Mouse (Mus musculus) gastrocnemius, adult 2 months (tissue): ENCODE results near the gene Gm11487. TPM values are rescaled to one million over a fixed set of nuclear protein-coding genes. Genes with fewer than 3 reads are reported as not detected.
"Not testable (repeated sequence)": the region's sequence is repeated elsewhere in the genome, so short reads cannot be mapped to it uniquely, and the experiment has no call there.

Experiments used
- DNase-seq: peaks from one replicate; pipeline ENCODE4 v3.0.0; 2022
- H3K27ac ChIP-seq: fragments of 200-600 bp; 2 replicates; pipeline ENCODE4 v1.8.1; 2022; ENCODE audit warnings: mild to moderate bottlenecking
- H3K4me3 ChIP-seq: fragments of 200-600 bp; 2 replicates; pipeline ENCODE4 v1.8.1; 2022; ENCODE audit warnings: mild to moderate bottlenecking, moderate library complexity
- CTCF ChIP-seq: fragments of 200-600 bp; IDR thresholded peaks from 2 replicates; pipeline ENCODE4 v1.8.1; 2022; ENCODE audit warnings: antibody characterized with exemption, mild to moderate bottlenecking, moderate library complexity
- intact Hi-C: fragments of 180-260 bp; cut with DNase I; formaldehyde crosslinking; loops from one replicate; pipeline ENCODE4 v1.15.1; 2025
- long read RNA-seq, 2 experiments: library from polyadenylated mRNA; stranded (forward); transcript quantifications; one replicate each; pipeline ENCODE4 v2.0.0; 2021
- total RNA-seq, 2 experiments: library from RNA; stranded (reverse); gene quantifications; 2 replicates each; pipeline ENCODE4 v1.2.3; 2021

Gene Gm11487
- total RNA-seq, result not detected
- long read RNA-seq, experiment 1, result 0 reads
- long read RNA-seq, experiment 2, result 0 reads

DNA sequence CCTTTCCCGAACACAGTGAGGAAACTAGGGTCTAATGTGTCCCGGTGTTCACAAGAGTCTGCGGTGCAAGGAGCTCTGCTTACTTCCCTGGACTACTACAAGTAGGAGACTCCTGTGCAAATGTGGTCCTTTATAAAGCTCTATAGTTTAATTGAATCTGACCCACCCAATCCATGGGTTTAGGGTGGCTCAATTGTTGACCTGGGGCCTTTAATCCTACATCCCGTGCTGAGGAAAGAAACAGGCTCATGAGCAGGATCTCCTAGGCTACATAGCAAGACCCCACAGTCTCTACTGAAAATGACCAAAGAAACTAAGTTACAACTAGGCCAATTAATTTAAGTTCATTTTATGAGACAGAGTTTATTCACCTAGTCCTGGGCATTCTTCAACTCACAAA, at the start of gene Gm11487:
Gene Gm11487, minus strand, starts transcription at position 101 of the 400 bp plus-strand sequence.
- H3K4me3 ChIP-seq, H3K27ac ChIP-seq, intact Hi-C loops, DNase-seq: not testable (repeated sequence)

GRCm38 (mm10) chr4:73444715-73445114, 39.8 kb upstream of the Gm11487 start:
- peak; percentile 22; the same call in 1 of the 2 replicates for TF ChIP-seq CTCF
- Histone ChIP-seq H3K4me3 (no peak overlapping the region), H3K27ac (no peak overlapping the region)
- intact Hi-C loops, result no loop called here
- no peak for DNase-seq

DNA sequence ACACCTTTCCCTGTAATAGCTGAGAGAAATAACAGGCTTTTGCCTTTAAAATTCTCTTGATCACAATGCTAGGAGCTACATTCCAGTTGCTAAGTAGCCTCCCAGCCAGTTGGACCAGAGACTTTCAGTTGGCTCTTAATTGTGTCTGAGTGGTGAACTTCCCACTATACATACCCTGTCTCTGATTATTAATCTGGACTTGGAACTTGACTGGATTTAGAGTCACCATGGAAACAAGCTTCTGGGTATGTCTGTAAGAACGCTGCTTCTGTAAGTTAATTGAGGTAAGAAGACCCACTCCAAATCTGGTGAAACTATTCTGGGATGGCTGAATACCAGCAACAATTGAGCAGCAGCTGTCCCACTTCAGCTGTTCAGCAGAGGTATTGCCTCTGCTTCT, 37.7 kb upstream of the Gm11487 start:
- Histone ChIP-seq H3K27ac (no peak overlapping the region), H3K4me3 (no peak overlapping the region)
- TF ChIP-seq CTCF, result no peak
- DNase-seq, result no peak
- intact Hi-C loops, result no loop called here

DNA sequence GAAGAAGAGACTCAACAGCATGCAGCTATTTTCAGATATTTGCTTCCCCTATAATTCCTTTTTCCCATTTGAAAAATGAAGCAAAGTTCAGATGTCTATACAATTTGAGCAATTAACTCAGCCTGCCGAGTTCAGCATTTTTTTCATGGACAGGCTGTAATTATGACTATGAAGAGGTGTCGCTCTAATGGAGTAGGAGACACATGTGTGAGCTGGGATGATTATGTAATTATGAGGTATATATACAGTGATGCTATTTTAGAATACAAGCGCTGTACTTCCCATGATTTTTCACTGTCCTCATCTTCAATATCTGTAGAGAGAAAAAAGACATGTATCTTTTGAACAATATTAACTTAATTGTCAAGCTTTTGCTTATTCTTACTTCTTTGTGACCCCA, 21.0 kb upstream of the Gm11487 start:
- DNase-seq, result no peak
- Histone ChIP-seq H3K4me3 (no peak overlapping the region), H3K27ac (no peak overlapping the region)
- no peak for TF ChIP-seq CTCF
- intact Hi-C loops, result no loop called here

DNA sequence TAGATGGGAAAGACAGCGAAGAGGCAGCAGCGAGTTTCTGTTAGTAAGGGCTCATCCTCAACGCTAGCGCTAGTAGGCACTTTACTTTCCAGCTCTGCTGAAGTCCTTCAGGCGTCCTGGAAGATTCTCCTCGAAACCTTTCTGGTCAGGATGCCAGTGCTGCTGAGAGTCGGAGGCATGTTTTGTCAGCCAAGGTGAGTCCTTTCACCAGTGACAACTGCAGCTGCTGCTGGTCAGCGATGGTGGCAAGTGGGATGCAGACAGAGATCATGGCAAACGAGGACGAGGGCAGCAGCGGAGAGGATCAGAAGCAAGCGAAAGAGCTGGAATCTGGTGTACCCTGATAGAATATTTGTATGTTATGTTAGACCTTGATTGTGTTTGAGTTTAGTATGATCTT, 18.2 kb upstream of the Gm11487 start:
- H3K27ac ChIP-seq, result no peak overlapping the region
- intact Hi-C loops, result no loop called here
- H3K4me3 ChIP-seq, result no peak overlapping the region
- no peak for TF ChIP-seq CTCF
- DNase-seq, result no peak

- Histone ChIP-seq H3K4me3 (no peak overlapping the region), H3K27ac (no peak overlapping the region)
- intact Hi-C loops, result no loop called here
- no peak for TF ChIP-seq CTCF
- no peak for DNase-seq
These were observed 38.3 kb downstream of the Gm11487 start for GRCm38 (mm10) chr4:73366534-73366933.

Other genes starting within 250 kb of the Gm11487 start
- not detected for gene Gm11238, start 202.8 kb upstream of the Gm11487 start, total RNA-seq
- gene Gm11237, start 217.9 kb upstream of the Gm11487 start, total RNA-seq, result not detected
- not detected for gene Gm11236, start 233.0 kb upstream of the Gm11487 start, total RNA-seq